Mouse (Mus musculus): ENCODE measurements around the gene Lst1. TPM values are rescaled to one million over a fixed set of nuclear protein-coding genes. Genes with fewer than 3 reads are reported as not detected.
A peak's percentile ranks its signal among the peaks of the same experiment; 100 is the strongest.

Lst1 gene
- polyA plus RNA-seq, 1 experiment from 2014 or later = 27.4 TPM

DNA sequence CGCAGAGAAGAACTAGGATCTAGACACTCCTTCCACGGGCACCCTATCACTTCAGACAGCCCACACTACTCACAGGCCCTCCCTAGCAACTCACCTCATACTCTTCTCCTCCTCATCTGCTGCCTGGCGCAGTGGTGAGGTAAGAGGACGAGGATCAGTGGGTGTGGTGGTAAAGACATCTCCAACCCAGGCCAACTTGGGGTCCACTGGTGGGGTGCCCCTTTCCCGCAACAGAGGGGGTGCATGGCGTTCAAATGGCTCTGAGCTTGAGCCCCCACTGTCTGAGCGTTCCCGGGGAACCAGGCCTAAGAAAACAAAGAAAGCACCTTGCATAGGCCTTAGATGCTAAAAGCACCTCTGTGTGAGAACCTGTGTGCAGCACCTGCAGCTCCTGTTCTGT, 31.0 kb downstream of the Lst1 start:
- H3K4me2 ChIP-seq (replicated peaks) = no peak overlapping the region

DNA sequence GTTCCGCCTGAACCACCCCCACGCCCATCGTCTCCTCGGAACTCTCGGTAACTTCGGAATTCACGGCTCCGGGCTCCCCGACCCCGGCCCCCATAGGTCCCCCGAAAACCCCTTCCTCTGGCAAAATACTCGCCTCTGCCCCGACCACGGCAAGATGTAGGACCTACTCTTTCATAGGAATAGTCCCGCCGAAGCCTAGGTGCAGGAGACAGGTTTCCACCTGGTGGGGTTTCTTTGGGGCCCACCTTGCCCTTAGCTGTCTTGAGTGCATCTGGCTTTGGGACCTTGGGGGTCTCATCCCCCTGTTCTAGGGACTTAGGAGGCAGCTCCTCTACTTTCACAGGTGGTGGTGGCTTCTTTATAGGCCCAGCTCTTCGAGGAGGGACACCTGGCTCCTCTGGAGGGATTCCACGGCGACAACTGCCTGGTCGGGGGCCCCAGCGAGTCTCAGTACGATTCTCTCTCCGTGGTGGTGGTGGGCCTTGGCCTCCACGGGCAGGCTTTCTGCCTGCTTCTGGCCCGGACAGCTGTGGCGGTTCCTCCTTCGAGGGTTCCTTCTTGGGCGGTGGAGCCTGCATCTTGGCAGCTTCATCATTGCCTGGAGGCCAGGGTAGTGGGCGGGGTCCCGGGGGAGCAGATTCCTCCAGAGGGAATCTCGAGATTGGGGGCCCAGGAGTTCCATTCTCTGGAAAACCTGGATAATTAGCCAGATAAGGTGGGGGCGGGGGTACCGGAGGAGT, 31.6 kb downstream of the Lst1 start:
- no peak overlapping the region for H3K9ac ChIP-seq

More for the DNA sequence above, 31.0 kb downstream of the Lst1 start:
- Histone ChIP-seq H3K4me3 (replicated peaks) (no peak overlapping the region), H3K27me3 (no peaks in the 10 kb centered on the region), H3K4me1 (peaks cover 20% of the 10 kb centered on the region), H3K9me3 (replicated peaks) (no peaks in the 10 kb centered on the region), H3K9ac (no peak overlapping the region), H3K27ac (replicated peaks) (no peak overlapping the region), H3K36me3 (peaks cover 100% of the 10 kb centered on the region)
- ATAC-seq (ENCODE audit: insufficient number of reproducible peaks, low FRiP score, low TSS enrichment, low read depth) = no peak
- 83% methylated on average over 8 of the region's 8 CpGs for WGBS

GRCm38 (mm10) chr17:35155451-35155850, 32.8 kb downstream of the Lst1 start:
- H3K27me3 ChIP-seq = no peaks in the 10 kb centered on the region
- H3K9ac ChIP-seq = no peak overlapping the region
- no peak overlapping the region for H3K4me2 ChIP-seq (replicated peaks)
- no peak overlapping the region for H3K4me3 ChIP-seq (replicated peaks)
- peaks cover 6% of the 10 kb centered on the region for H3K4me1 ChIP-seq
- H3K36me3 ChIP-seq = peaks cover 98% of the 10 kb centered on the region
- no peaks in the 10 kb centered on the region for H3K9me3 ChIP-seq (replicated peaks)
- 0 out of 2 replicates have a peak overlapping the region, but pooled peaks have one; percentile 9 for H3K27ac ChIP-seq (replicated peaks)
- WGBS = 92% methylated on average over 12 of the region's 12 CpGs
- ATAC-seq (ENCODE audit: insufficient number of reproducible peaks, low FRiP score, low TSS enrichment, low read depth) = no peak

More for the DNA sequence above, 31.6 kb downstream of the Lst1 start:
- no peaks in the 10 kb centered on the region for H3K27me3 ChIP-seq
- no peaks in the 10 kb centered on the region for H3K9me3 ChIP-seq (replicated peaks)
- H3K4me1 ChIP-seq = peaks cover 14% of the 10 kb centered on the region
- WGBS = 81% methylated on average over 33 of the region's 33 CpGs
- H3K27ac ChIP-seq (replicated peaks) = no peak overlapping the region
- no peak overlapping the region for H3K4me3 ChIP-seq (replicated peaks)
- no peak for ATAC-seq (ENCODE audit: insufficient number of reproducible peaks, low FRiP score, low TSS enrichment, low read depth)
- H3K4me2 ChIP-seq (replicated peaks) = no peak overlapping the region
- peaks cover 100% of the 10 kb centered on the region for H3K36me3 ChIP-seq

DNA sequence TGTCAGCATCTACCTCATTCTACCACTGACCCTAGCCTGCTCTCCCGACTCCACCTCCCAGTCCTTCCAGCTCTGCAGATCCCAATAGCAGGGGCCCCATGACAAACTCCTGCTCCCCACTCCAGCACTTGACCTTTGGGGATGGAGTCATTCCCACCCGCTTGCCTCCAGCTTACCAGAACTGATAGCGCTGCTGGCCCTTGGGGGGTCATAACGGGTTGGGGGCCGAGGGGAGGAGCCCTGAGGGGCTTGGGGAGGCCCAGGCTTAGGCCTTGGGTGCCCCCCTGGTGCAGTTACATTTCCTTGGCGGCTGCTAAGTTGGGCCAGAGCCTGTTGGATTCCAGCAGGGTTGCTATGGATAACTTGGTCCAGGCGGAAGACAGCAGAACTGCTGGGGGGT, 33.6 kb downstream of the Lst1 start:
- no peak for ATAC-seq (ENCODE audit: insufficient number of reproducible peaks, low FRiP score, low TSS enrichment, low read depth)
- WGBS = 77% methylated on average over 7 of the region's 7 CpGs
- Histone ChIP-seq H3K9ac (no peak overlapping the region), H3K4me1 (peaks cover 6% of the 10 kb centered on the region), H3K4me2 (replicated peaks) (no peak overlapping the region), H3K27ac (replicated peaks) (peak overlapping the region; percentile 35; the same call in 1 of the 2 replicates), H3K36me3 (peaks cover 98% of the 10 kb centered on the region), H3K4me3 (replicated peaks) (no peak overlapping the region), H3K9me3 (replicated peaks) (no peaks in the 10 kb centered on the region), H3K27me3 (no peaks in the 10 kb centered on the region)

DNA sequence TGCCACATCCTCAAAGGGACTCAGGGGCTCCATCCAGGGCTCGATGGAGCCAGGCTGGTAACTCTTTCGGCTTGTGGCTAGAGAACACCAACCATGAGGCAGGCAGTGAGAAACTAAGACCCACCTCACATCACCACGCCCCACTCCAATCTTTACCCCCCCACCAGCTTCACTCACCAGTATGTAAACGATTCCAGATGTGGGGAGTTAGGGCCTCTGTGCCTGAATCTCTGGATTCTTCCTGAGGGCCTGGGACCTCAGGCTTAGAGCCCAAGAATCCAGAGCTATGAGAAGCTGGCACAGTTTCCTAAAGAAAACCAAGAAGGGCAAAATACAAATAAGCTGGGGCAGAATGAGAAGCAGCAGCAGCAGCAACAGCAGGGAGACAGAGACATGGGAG, 34.3 kb downstream of the Lst1 start:
- WGBS = 48% methylated on average over 4 of the region's 4 CpGs
- no peak overlapping the region for H3K4me3 ChIP-seq (replicated peaks)
- peak overlapping the region; percentile 35; the same call in 1 of the 2 replicates for H3K27ac ChIP-seq (replicated peaks)
- H3K9me3 ChIP-seq (replicated peaks) = no peaks in the 10 kb centered on the region
- H3K4me2 ChIP-seq (replicated peaks) = no peak overlapping the region
- no peak for ATAC-seq (ENCODE audit: insufficient number of reproducible peaks, low FRiP score, low TSS enrichment, low read depth)
- no peaks in the 10 kb centered on the region for H3K27me3 ChIP-seq
- peaks cover 98% of the 10 kb centered on the region for H3K36me3 ChIP-seq
- no peak overlapping the region for H3K9ac ChIP-seq
- peaks cover 6% of the 10 kb centered on the region for H3K4me1 ChIP-seq

- WGBS = 90% methylated on average over 9 of the region's 9 CpGs
- no peak for ATAC-seq (ENCODE audit: insufficient number of reproducible peaks, low FRiP score, low TSS enrichment, low read depth)
- H3K4me3 ChIP-seq (replicated peaks) = no peak overlapping the region
- H3K27ac ChIP-seq (replicated peaks) = no peak overlapping the region
- no peak overlapping the region for H3K4me2 ChIP-seq (replicated peaks)
- H3K9ac ChIP-seq = no peak overlapping the region
- H3K9me3 ChIP-seq (replicated peaks) = no peaks in the 10 kb centered on the region
- peaks cover 98% of the 10 kb centered on the region for H3K36me3 ChIP-seq
- no peaks in the 10 kb centered on the region for H3K27me3 ChIP-seq
- peaks cover 8% of the 10 kb centered on the region for H3K4me1 ChIP-seq
Observed at GRCm38 (mm10) chr17:35153077-35153476, 35.2 kb downstream of the Lst1 start.

DNA sequence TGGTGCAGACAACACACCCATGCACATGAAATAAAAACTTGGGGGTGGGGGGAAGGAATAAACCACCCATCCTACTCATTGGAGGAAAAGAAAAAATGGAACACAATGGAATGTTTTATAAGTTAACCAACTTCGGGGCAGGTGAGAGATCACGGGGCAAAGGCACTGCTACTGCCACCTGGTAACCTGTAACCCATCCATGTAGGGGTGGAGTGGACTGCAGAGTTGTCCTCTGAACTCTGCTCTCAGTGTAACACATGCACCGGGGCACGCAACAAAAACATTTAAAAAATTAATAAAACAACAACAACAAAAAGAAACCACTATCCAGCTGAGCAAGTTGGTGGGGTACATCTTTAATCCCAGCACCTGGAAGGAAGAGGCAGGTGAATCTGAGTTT, 36.1 kb downstream of the Lst1 start:
- WGBS = 93% methylated on average over 4 of the region's 4 CpGs
- peaks cover 97% of the 10 kb centered on the region for H3K36me3 ChIP-seq
- H3K27me3 ChIP-seq = no peaks in the 10 kb centered on the region
- no peaks in the 10 kb centered on the region for H3K9me3 ChIP-seq (replicated peaks)
- no peak overlapping the region for H3K4me2 ChIP-seq (replicated peaks)
- no peak overlapping the region for H3K27ac ChIP-seq (replicated peaks)
- ATAC-seq (ENCODE audit: insufficient number of reproducible peaks, low FRiP score, low TSS enrichment, low read depth) = no peak
- H3K4me1 ChIP-seq = peaks cover 8% of the 10 kb centered on the region
- no peak overlapping the region for H3K9ac ChIP-seq
- no peak overlapping the region for H3K4me3 ChIP-seq (replicated peaks)

GRCm38 (mm10) chr17:35147922-35148639, 40.2 kb downstream of the Lst1 start:
- no peak overlapping the region for H3K4me3 ChIP-seq (replicated peaks)
- H3K9me3 ChIP-seq (replicated peaks) = no peaks in the 10 kb centered on the region
- peaks cover 97% of the 10 kb centered on the region for H3K36me3 ChIP-seq
- no peaks in the 10 kb centered on the region for H3K27me3 ChIP-seq
- no peak for ATAC-seq (ENCODE audit: insufficient number of reproducible peaks, low FRiP score, low TSS enrichment, low read depth)
- H3K27ac ChIP-seq (replicated peaks) = peak overlapping the region; percentile 40
- H3K9ac ChIP-seq = no peak overlapping the region
- H3K4me1 ChIP-seq = 0 out of 2 replicates have a peak, but pooled peaks cover 2% of the 10 kb centered on the region
- H3K4me2 ChIP-seq (replicated peaks) = no peak overlapping the region
- WGBS = 55% methylated on average over 5 of the region's 5 CpGs

DNA sequence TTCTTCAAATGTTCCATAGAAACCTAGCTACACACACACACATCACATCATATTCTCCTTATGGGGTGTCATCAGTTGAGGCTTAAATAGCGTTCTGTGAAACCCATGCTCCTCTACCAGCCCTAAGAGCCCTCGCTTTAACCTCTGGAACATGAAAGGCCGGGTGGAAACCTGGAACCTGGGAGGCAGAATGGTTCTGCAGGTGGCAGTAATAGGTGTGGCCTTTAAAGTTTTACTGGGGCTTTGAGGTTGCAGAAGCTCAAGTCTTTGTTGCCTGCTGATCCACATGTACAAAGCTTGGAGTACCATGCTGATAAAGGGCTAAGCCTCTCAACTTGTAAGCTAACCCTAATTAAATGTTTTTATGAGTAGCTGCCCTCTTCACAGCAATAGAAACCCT, 40.9 kb downstream of the Lst1 start:
- Histone ChIP-seq H3K27ac (replicated peaks) (0 out of 2 replicates have a peak overlapping the region, but pooled peaks have one; percentile 7), H3K9ac (no peak overlapping the region), H3K27me3 (no peaks in the 10 kb centered on the region), H3K9me3 (replicated peaks) (no peaks in the 10 kb centered on the region), H3K36me3 (peaks cover 97% of the 10 kb centered on the region), H3K4me3 (replicated peaks) (no peak overlapping the region), H3K4me2 (replicated peaks) (no peak overlapping the region), H3K4me1 (0 out of 2 replicates have a peak, but pooled peaks cover 2% of the 10 kb centered on the region)
- no peak for ATAC-seq (ENCODE audit: insufficient number of reproducible peaks, low FRiP score, low TSS enrichment, low read depth)
- WGBS = 54% methylated on average over 3 of the region's 3 CpGs

- ATAC-seq (ENCODE audit: insufficient number of reproducible peaks, low FRiP score, low TSS enrichment, low read depth) = no peak
- Histone ChIP-seq H3K27me3 (no peaks in the 10 kb centered on the region), H3K4me3 (replicated peaks) (no peak overlapping the region), H3K9ac (no peak overlapping the region), H3K4me1 (0 out of 2 replicates have a peak, but pooled peaks cover 2% of the 10 kb centered on the region), H3K36me3 (peaks cover 97% of the 10 kb centered on the region), H3K4me2 (replicated peaks) (no peak overlapping the region), H3K9me3 (replicated peaks) (no peaks in the 10 kb centered on the region), H3K27ac (replicated peaks) (no peak overlapping the region)
- WGBS = 88% methylated on average over 5 of the region's 5 CpGs
Observed at GRCm38 (mm10) chr17:35146139-35146538, 42.1 kb downstream of the Lst1 start.

DNA sequence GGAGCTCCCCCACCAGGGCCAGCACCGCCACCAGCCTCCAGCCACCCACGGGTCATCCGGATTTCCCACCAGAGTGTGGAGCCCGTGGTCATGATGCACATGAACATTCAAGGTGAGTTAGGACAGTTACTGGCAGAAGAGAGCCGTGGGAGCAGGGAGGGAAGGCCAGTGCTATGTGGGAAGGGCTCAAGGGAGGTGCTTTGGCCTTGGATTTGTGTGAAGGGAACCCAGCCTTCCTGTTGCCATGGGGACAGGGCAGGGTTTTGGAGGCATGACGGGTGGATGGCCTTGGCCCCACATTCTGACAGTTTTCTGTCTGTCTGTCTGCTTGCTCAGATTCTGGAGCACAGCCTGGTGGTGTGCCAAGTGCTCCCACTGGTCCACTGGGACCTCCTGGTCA, 46.3 kb downstream of the Lst1 start:
- Histone ChIP-seq H3K9me3 (replicated peaks) (no peaks in the 10 kb centered on the region), H3K27me3 (no peaks in the 10 kb centered on the region), H3K4me2 (replicated peaks) (no peak overlapping the region), H3K9ac (no peak overlapping the region), H3K36me3 (peaks cover 96% of the 10 kb centered on the region), H3K4me3 (replicated peaks) (no peak overlapping the region), H3K27ac (replicated peaks) (no peak overlapping the region), H3K4me1 (peaks cover 9% of the 10 kb centered on the region)
- WGBS = 89% methylated on average over 6 of the region's 6 CpGs
- ATAC-seq (ENCODE audit: insufficient number of reproducible peaks, low FRiP score, low TSS enrichment, low read depth) = no peak
